1 mouse cellular context compared by ENCODE assay signal in the genomic region with DNA sequence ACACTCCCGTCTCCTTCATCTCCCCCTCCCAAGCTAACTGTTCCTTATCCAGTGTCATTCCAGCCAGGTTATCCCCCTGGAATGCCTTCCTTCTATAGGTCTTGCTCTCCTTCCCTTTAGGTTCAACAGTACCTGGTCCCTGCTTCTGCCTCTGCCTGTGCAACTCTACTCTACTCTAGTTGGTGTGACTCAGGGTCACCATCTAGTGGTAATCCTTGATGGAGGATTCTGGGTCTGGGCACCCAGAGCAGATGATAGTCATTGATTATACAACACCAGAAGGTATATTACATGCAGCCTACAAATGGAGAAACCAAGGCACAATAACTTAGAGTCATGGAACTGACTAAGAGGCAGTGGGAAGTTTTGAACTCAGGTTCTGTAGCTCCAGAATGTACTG.
TF ChIP-seq lines count a peak whose summit lies in the region.

No protein-coding gene starts in this region.

TF ChIP-seq in MEL, 35 proteins besides CTCF, POLR2A, EP300 and RAD21:
- TF ChIP-seq NELFE (IDR thresholded peaks at IDR 0.05; ENCODE audit: low read depth, low read length) (no peak), HCFC1 (IDR thresholded peaks at IDR 0.05; ENCODE audit: low read depth, low read length) (no peak), SMC3 (IDR thresholded peaks at IDR 0.05; ENCODE audit: low read depth, low read length) (peak; percentile 68), ZC3H11A (IDR thresholded peaks at IDR 0.05; ENCODE audit: low read depth, low read length) (peak; percentile 40), ETS1 (IDR thresholded peaks at IDR 0.05; ENCODE audit: low read depth, low read length) (no peak), TCF12 (IDR thresholded peaks at IDR 0.05; ENCODE audit: low read depth, low read length) (0 out of 2 replicates have a peak, but pooled peaks have one; percentile 8)
